Mouse (Mus musculus): ENCODE data around the gene Sae1. TPM values are rescaled to one million over a fixed set of nuclear protein-coding genes. Genes with fewer than 3 reads are reported as not detected.

Gene Sae1
- total RNA-seq (2021): 10 to 100 TPM; 21.4 to 29.2 TPM
- long read RNA-seq, experiment 1, transcript Sae1-201 (9 exons, 1,875 nt): major isoform, 35 of 42 reads
- long read RNA-seq, experiment 1, partial matches to known transcripts: 0 of 42 reads
- long read RNA-seq, experiment 1, other reads (novel, unspliced or antisense): 7 of 42 reads
- long read RNA-seq, experiment 2, transcript Sae1-201 (9 exons, 1,875 nt): major isoform, 39 of 50 reads
- long read RNA-seq, experiment 2, partial matches to known transcripts: 1 of 50 reads
- long read RNA-seq, experiment 2, other reads (novel, unspliced or antisense): 10 of 50 reads

DNA sequence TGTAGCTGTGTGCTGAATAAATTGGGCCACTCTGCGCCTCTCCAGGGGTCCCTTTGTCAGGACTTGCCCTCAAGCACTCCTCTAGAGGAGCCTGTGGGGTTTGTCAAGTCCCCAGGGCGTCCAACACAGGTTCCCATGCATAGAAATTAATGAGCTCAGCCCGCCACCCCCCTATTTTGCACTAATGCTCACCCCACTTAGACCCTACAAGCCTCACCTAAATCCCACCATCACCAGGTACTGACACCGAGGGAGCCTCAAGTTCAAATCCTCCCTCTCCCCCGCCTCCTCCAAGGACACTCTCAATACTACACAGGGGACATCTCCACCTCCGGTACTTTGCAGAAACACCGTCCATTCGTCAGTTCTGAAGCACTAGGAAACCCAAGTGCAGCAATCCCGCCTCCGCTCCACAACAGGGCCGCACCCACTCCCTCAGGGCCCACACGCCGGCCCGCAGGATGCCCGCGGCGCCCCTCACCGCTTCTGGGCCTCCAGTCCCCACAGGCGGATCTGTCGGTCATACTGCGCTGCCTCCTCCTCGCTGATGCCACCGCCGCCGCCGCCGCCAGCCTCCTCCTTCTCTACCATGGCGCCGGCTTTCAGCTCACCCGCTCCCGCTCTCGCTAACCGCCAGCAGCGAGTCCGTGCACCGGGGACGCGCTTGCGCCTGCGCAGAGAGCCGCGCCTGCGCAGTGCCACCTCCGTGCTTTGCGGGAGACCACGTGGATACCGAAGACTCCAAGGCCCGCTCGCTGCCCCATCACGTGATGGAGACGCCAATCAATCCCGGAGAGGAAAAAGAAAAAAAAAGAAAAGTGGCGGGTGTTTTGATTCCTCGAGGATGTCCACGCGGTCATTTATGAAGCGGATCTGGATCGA lies at the start of gene Sae1:
Gene Sae1 (minus strand): TSS at position 647 of the 882 bp plus-strand sequence.
- intact Hi-C loops (cut with DNase I): no loop called here
- DNase-seq: peak; percentile 95 to 96

DNA sequence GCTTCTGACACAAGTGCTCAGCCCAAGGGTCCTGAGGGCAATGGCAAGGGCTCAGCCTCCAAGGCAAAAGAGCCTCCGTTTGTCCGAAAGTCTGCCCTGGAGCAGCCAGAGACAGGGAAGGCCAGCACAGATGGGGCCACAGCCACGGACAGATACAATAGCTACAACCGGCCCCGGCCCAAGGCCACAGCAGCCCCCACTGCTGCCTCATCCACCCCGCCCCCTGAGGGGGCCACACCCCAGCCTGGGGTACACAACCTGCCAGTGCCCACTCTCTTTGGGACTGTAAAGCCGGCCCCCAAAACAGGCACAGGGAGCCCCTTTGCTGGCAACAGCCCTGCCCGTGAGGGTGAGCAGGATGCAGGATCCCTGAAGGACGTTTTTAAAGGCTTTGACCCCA lies 47.5 kb upstream of the Sae1 start:
- intact Hi-C loops (cut with DNase I): no loop called here
- DNase-seq: no peak

- intact Hi-C loops (cut with DNase I): no loop called here
- DNase-seq: no peak
Observed at GRCm38 (mm10) chr7:16433352-16433971, 45.9 kb upstream of the Sae1 start.

DNA sequence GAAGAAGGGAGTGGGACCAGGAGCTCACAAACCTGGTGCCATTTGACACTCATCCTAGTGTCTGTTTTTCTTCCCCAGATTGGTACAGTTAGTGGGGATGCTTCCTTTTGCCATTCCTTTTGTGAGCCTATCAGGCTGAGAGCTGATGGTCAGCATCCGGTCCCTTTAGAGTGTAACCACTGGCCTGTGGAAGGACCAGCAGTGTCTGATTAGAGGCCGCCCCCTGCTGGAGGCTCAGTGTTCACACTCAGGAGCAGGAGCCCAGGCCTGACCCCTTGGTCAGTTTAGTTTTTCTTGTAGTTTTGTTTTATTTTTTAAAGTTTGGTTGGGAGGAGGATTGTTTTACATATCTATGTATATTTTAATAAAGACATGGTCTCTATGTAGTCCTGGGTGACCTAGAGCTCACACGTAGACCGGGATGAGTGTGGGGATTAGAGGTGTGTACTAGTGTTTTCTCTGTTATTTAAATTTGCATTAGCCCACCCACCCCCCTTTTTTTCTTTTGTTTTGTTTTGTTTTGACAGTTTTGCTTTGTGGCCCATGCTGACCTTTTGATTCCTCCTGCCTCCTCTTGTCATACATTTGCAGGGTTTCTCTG lies 38.6 kb upstream of the Sae1 start:
- DNase-seq: peak; percentile 72 to 84
- intact Hi-C loops (cut with DNase I): loop anchor here (1.0 to 5.0 kb wide), 3 partner anchors 30 to 134 kb away; no protein-coding TSS in a partner anchor

DNA sequence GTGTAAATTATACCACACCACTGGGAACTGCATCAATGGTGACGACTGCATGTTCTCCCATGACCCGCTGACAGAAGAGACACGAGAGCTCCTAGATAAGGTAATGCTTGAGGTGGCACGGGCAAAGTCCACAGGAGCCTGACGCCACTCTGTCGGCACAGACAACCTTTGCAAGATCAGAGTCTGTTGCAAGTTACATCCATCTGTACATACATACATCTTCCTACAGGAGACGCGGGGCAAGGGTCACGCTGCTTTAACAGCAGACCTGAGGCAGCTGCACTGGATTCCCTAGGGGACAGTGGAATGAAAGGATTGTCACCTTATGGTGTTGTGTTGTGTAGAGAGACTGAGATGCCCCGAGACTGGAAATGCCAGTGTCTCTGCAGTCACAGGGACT lies 38.1 kb upstream of the Sae1 start:
- no peak for DNase-seq
- intact Hi-C loops (cut with DNase I): loop anchor here (1.0 to 5.0 kb wide), 3 partner anchors 29 to 133 kb away; no protein-coding TSS in a partner anchor

DNA sequence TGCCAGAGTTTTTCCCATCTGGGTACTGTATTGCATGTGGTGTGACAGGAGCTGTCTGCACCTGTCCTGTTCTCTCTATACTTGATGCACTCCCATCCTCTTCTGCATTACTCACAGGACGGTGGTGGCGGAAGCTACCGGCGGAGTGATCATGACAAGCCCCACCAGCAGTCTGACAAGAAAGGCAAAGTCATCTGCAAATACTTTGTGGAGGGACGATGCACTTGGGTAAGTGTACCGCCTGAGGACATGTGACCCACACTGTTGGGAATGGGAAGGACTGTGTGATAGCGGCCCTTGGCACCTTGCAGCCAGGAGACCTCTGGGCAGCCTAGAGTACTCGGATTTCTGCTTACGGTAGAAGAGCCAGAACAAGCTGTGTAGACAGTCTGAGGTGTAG lies 36.1 kb upstream of the Sae1 start:
- DNase-seq: no peak
- intact Hi-C loops (cut with DNase I): no loop called here

- intact Hi-C loops (cut with DNase I): no loop called here
- no peak for DNase-seq
Observed at GRCm38 (mm10) chr7:16422222-16422856, 34.7 kb upstream of the Sae1 start.

DNA sequence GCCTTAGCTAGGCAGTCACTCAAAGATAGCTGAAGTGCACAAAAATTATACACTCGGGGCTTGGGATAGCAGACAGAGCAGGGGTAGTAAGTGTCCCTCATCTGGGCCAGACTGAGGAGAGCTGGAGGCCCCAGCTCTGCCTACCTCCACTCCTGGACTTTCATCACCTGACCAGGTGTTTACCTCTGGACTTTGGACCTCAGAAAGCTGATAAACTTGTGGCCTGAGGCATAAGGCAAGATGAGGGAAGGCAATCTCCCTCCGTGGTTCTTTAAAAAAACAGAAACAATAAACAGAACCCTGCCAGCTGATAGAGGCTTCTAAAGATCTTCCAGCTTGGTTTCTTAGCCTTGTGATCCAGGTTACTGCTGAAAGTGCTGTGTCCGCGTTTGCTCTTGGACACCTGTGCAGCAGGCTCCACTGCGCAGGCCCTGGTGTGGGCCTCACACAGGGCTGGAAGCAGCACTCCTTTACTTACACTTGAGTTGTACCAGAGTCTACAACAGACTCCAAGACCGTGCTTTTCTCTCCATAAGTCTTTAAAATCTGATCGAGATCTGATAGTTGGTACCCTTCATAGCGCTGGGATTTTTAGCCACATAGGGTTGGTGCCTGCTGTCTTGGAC lies 33.0 kb upstream of the Sae1 start:
- DNase-seq: no peak
- intact Hi-C loops (cut with DNase I): no loop called here

- intact Hi-C loops (cut with DNase I): no loop called here
- DNase-seq: no peak
Observed at GRCm38 (mm10) chr7:16418713-16419112, 31.1 kb upstream of the Sae1 start.

GRCm38 (mm10) chr7:16417141-16417771 lies 29.6 kb upstream of the Sae1 start:
- intact Hi-C loops (cut with DNase I): no loop called here
- DNase-seq: peak in 1 of 2 experiments; percentile 34

DNA sequence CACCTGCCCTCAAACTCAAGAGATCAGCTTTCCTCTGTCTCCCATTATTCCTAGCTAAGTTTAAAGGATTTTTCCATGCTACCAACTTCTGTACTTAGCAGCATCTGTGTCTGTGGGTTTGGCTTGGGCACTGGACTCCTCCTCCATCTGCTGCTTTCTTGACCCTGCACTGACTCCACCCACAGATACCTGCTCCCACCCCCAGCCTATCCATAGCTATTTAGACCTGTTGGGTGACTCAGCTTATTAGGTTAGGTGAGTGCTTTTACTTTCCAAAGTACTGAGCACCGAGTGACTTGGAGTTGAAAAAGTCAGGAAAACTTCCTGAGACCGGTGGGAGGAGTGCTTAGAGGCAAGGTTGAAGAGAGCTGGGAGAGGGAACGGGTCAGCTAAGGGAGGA lies 27.8 kb upstream of the Sae1 start:
- no peak for DNase-seq
- intact Hi-C loops (cut with DNase I): no loop called here

DNA sequence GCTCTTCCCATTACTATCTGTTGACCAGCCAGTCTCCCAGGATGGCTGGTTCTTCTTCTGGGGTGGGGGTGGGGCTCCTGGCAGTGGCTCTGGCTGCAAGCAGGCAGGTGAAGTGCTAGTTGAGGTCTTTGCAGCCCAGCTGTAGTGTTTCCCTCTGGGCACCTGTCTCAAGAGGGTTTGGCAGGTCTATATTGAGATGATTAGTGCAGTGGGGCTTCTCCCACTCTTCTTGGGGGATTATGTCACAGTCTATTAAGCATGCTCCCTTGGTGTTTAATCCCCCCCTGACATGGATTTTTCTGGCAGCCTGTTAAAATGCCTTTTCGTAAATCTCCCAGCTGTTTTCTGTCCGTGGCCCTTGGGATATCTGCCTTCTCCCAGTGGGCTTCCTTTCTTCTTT lies 25.3 kb upstream of the Sae1 start:
- intact Hi-C loops (cut with DNase I): no loop called here
- no peak for DNase-seq

GRCm38 (mm10) chr7:16412220-16412896 lies 24.8 kb upstream of the Sae1 start:
- intact Hi-C loops (cut with DNase I): no loop called here
- DNase-seq: no peak

DNA sequence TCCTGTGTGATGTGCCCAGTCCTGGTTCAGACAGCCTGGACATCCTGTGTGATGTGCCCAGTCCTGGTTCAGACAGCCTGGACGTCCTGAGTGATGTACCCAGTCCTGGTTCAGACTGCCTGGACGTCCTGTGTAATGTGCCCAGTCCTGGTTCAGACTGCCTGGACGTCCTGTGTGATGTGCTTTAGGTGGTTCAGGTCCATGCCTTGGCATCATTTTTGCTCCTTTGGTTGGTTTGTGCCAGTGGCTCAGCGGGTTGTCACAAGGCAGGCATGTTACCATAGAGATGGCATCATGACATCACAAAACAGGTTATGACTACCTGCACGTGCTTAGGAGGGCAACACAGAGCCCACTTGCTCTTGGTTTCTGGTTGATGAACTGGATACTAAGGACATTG lies 23.5 kb upstream of the Sae1 start:
- intact Hi-C loops (cut with DNase I): no loop called here
- DNase-seq: no peak

GRCm38 (mm10) chr7:16406978-16407377 lies 19.4 kb upstream of the Sae1 start:
- DNase-seq: no peak
- intact Hi-C loops (cut with DNase I): no loop called here

DNA sequence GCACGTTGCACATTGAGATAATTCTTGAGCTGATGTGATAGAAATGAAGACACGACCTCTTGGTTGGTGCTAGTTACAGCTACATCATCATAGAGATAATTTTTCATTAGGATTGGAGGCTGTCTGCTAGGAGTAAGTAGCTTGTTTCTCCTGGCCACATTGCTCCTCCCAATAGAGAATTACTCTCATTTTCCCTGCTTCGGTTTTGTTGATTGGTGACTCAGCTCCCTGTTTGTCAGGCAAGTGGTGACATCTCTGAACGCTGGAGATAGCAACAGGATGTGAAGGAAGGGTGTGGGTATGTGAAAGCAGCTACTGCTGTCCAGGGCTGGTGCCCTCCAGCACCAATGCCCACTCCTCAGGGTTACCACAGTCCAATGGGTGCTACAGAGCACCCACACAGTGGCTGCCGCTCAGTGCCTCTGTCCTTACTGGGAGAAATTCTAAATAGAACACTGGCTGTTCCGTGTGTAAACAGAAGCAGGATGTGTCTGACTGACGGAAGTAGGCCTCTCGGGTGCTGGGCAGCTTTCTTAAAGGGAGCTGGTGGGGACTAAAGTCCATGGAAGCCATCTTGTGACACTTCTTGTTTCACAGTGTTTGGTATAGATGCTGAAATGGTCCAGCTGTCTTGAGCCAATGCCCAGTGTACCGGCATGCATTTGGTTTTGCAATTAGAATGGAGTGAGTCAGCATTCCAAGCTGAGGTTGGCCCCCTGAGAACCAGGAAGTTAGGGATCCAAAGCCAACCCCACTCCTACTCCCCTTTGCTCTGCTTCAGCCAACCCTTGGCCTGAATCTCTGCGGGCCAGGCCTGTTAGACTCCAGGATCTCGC lies 18.1 kb upstream of the Sae1 start:
- peak; percentile 61 to 67 for DNase-seq

DNA sequence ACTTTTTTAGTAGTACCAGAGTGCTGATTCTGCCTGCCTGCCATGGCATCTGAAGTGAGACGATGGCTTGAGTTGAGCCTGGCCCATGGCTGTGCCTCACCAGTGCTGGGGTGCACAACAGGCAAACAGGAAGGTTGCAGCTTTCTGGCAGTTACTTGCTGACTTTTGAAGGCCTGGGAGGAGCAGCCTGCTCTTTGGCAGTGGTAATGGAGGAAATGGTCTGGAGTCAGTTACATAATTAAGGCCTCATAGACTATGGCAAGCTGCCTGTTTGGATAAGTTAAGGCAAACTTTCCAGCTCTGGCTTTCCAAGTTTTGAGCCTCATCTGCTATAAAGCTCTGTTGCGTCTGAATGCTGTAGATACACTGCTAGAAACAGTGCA lies 17.5 kb upstream of the Sae1 start:
- intact Hi-C loops (cut with DNase I): no loop called here

More for the DNA sequence above, 18.1 kb upstream of the Sae1 start:
- intact Hi-C loops (cut with DNase I): no loop called here

More for the DNA sequence above, 17.5 kb upstream of the Sae1 start:
- DNase-seq: peak; percentile 48 to 57
